Mouse (Mus musculus): ENCODE measurements at regions not wholly inside any gene's neighbourhood (a gene's known extent, or its start where the extent isn't known, plus 50 kb on each side); places are given as distances from the start of the nearest gene placed in this dataset.

- TF ChIP-seq GATA1 (IDR thresholded peaks at IDR 0.05; ENCODE audit: borderline replicate concordance, low read length) (no peak), FLI1 (IDR thresholded peaks at IDR 0.05; ENCODE audit: low read length) (no peak)
Measured at GRCm38 (mm10) chr3:60402251-60402830, 70.3 kb upstream of the Mbnl1 start.

Data from megakaryocyte, embryonic 14.5 days (primary cell).